Mouse (Mus musculus) ES-E14 (cell line): ENCODE measurements around the gene Arhgap11a.

ENCODE experiments used
- CHD2 ChIP-seq: IDR thresholded peaks from 2 replicates; pipeline ENCODE4 v1.6.1; 2014; ENCODE audit warnings: mild to moderate bottlenecking, low read depth, low read length, inconsistent platforms
- HCFC1 ChIP-seq: IDR thresholded peaks from 2 replicates; pipeline ENCODE4 v1.6.1; 2012; ENCODE audit warnings: low read length, inconsistent platforms, borderline replicate concordance; ENCODE audit not compliant: insufficient read depth
- ZC3H11A ChIP-seq: IDR thresholded peaks from 2 replicates; pipeline ENCODE4 v1.6.1; 2012; ENCODE audit warnings: low read depth, mild to moderate bottlenecking, inconsistent platforms, low read length, borderline replicate concordance

GRCm38 (mm10) chr2:113870115-113870514 lies 21.7 kb upstream of the Arhgap11a start:
- TF ChIP-seq CHD2 (no peak), HCFC1 (no peak), ZC3H11A (no peak)
